Mouse (Mus musculus) heart, adult 11 months (tissue): ENCODE measurements around the gene Olfr606.
"Not testable (repeated sequence)": the region's sequence is repeated elsewhere in the genome, so short reads cannot be mapped to it uniquely, and the experiment has no call there.

Source experiments
- DNase-seq: peaks from one replicate; pipeline ENCODE4 v3.0.0; 2022

Gene Olfr606

GRCm38 (mm10) chr7:103448746-103449145 is at the start of gene Olfr606:
TSS of gene Olfr606 (plus strand) at chr7:103449046.
- no peak for DNase-seq

- DNase-seq, result not testable (repeated sequence)
These were observed 42.3 kb upstream of the Olfr606 start for GRCm38 (mm10) chr7:103406521-103407055.

- peak; percentile 11 for DNase-seq
These were observed 34.1 kb upstream of the Olfr606 start, which contains the start of gene Usp17lc for GRCm38 (mm10) chr7:103414772-103415171. TSS of gene Usp17lc (plus strand) at chr7:103415072.

GRCm38 (mm10) chr7:103445339-103445738 is 3.5 kb upstream of the Olfr606 start, which contains the start of gene Olfr605:
TSS of gene Olfr605 (minus strand) at chr7:103445439.
- no peak for DNase-seq

GRCm38 (mm10) chr7:103460590-103460989 is 11.7 kb downstream of the Olfr606 start:
- no peak for DNase-seq

- DNase-seq, result no peak
These were observed 20.7 kb downstream of the Olfr606 start, which contains the start of gene Olfr608 for GRCm38 (mm10) chr7:103469577-103469976. TSS of gene Olfr608 (plus strand) at chr7:103469877.

- not testable (repeated sequence) for DNase-seq
These were observed 28.3 kb downstream of the Olfr606 start for GRCm38 (mm10) chr7:103477106-103477505.

GRCm38 (mm10) chr7:103497962-103498361 is 49.1 kb downstream of the Olfr606 start, which contains the start of gene Olfr609:
TSS of gene Olfr609 (minus strand) at chr7:103498062.
- DNase-seq, result no peak
